17 mouse cellular contexts compared by ENCODE assay signal in genomic region chr19:21629030-21629429, GRCm38 (mm10).
"Had no signal": no experiment of that assay in that cellular context is flagged by ENCODE, and none has a peak within 500 bp of the region (broad histone marks: within the 10 kb centered on the region; RNA-seq: fewer than 3 reads in every experiment).

No protein-coding gene starts in this region.

- H3K27ac ChIP-seq: kidney, postnatal 0 days; limb, embryonic 15.5 days; liver, embryonic 14.5 days; macrophage; midbrain, embryonic 12.5 days; neural tube, embryonic 12.5 days; neural tube, embryonic 15.5 days; stomach, embryonic 15.5 days had no signal

- H3K4me1 ChIP-seq: neural tube, embryonic 12.5 days; stomach, embryonic 15.5 days had no signal

- H3K36me3 ChIP-seq: limb, embryonic 12.5 days; limb, embryonic 15.5 days; midbrain, embryonic 12.5 days; midbrain, embryonic 15.5 days; neural tube, embryonic 12.5 days; neural tube, embryonic 15.5 days; stomach, embryonic 15.5 days had no signal

- ATAC-seq: liver, postnatal 0 days; lung, postnatal 0 days; midbrain, embryonic 15.5 days had no signal

- H3K4me3 ChIP-seq: limb, embryonic 12.5 days; limb, embryonic 15.5 days; midbrain, embryonic 12.5 days; midbrain, embryonic 15.5 days; neural tube, embryonic 12.5 days; neural tube, embryonic 15.5 days; stomach, embryonic 15.5 days had no signal

- DNase-seq: kidney, adult 18-20 months; kidney, adult 9 months; kidney, postnatal 36 days; liver, postnatal 0 days; right cerebral cortex, postnatal 25 days; thymus, postnatal 36 days had no signal

- H3K27me3 ChIP-seq: limb, embryonic 12.5 days; limb, embryonic 15.5 days; midbrain, embryonic 12.5 days; midbrain, embryonic 15.5 days; neural tube, embryonic 12.5 days; neural tube, embryonic 15.5 days; stomach, embryonic 15.5 days had no signal
